In genomic region chr7:142474799-142475198, GRCm38 (mm10) we compare ENCODE assay signal across 10 mouse cellular contexts. TPM values are rescaled to one million over a fixed set of nuclear protein-coding genes. Genes with fewer than 3 reads are reported as not detected.
A peak's percentile ranks its signal among the peaks of the same experiment; 100 is the strongest.
DNase-seq lines count a peak whose midpoint lies in the region; ATAC-seq and TF ChIP-seq lines count a peak whose summit lies in the region.
"Had no signal": no experiment of that assay in that cellular context is flagged by ENCODE, and none has a peak within 500 bp of the region (broad histone marks: within the 10 kb centered on the region; RNA-seq: fewer than 3 reads in every experiment).

No protein-coding gene starts in this region.

- no peaks in the 10 kb centered on the region for H3K36me3 ChIP-seq in hindbrain, embryonic 12.5 days
- H3K36me3 ChIP-seq in hindbrain, postnatal 0 days (ENCODE audit: insufficient read depth, low read length): no peaks in the 10 kb centered on the region
- no peaks in the 10 kb centered on the region for H3K36me3 ChIP-seq in embryonic facial prominence, embryonic 15.5 days
- H3K36me3 ChIP-seq: forebrain, embryonic 15.5 days had no signal

- TF ChIP-seq CTCF in hindbrain, postnatal 0 days (IDR thresholded peaks at IDR 0.05; ENCODE audit: low read depth): no peak

- H3K4me3 ChIP-seq in hindbrain, embryonic 12.5 days: no peak overlapping the region
- H3K4me3 ChIP-seq in hindbrain, postnatal 0 days (ENCODE audit: low read length): no peak overlapping the region
- H3K4me3 ChIP-seq in embryonic facial prominence, embryonic 15.5 days (replicated peaks): peak overlapping the region; percentile 18; the same call in 1 of the 2 replicates
- H3K4me3 ChIP-seq: forebrain, embryonic 15.5 days had no signal

- no peak overlapping the region for H3K4me2 ChIP-seq in hindbrain, embryonic 12.5 days (replicated peaks)
- H3K4me2 ChIP-seq in hindbrain, postnatal 0 days (ENCODE audit: low read depth, low read length): no peak overlapping the region
- H3K4me2 ChIP-seq in embryonic facial prominence, embryonic 15.5 days (replicated peaks): peak overlapping the region; percentile 22; the same call in 1 of the 2 replicates
- H3K4me2 ChIP-seq: forebrain, embryonic 15.5 days had no signal

- intact Hi-C loops in heart, postnatal 14 days (cut with DNase I): no loop called here

- peaks cover 29% of the 10 kb centered on the region for H3K4me1 ChIP-seq in hindbrain, embryonic 12.5 days
- peaks cover 5% of the 10 kb centered on the region; the same call in 1 of the 2 replicates for H3K4me1 ChIP-seq in hindbrain, postnatal 0 days (ENCODE audit: insufficient read depth, low read length)
- peaks cover 61% of the 10 kb centered on the region for H3K4me1 ChIP-seq in embryonic facial prominence, embryonic 15.5 days

- ATAC-seq in hindbrain, embryonic 12.5 days (ENCODE audit: low FRiP score): peak; percentile 14; the same call in 1 of the 2 replicates
- ATAC-seq in hindbrain, postnatal 0 days: no peak
- ATAC-seq in embryonic facial prominence, embryonic 15.5 days (ENCODE audit: insufficient number of reproducible peaks, low FRiP score, low TSS enrichment, low read depth): no peak
- ATAC-seq: forebrain, embryonic 15.5 days had no signal

- WGBS in hindbrain, embryonic 12.5 days: 79% methylated on average over 14 of the region's 14 CpGs
- 78% methylated on average over 14 of the region's 14 CpGs for WGBS in hindbrain, postnatal 0 days
- WGBS in embryonic facial prominence, embryonic 15.5 days: 76% methylated on average over 14 of the region's 14 CpGs

- H3K27ac ChIP-seq in hindbrain, embryonic 12.5 days: no peak overlapping the region
- H3K27ac ChIP-seq in hindbrain, postnatal 0 days: no peak overlapping the region
- H3K27ac ChIP-seq in embryonic facial prominence, embryonic 15.5 days (replicated peaks): 0 out of 2 replicates have a peak overlapping the region, but pooled peaks have one; percentile 48
- H3K27ac ChIP-seq: forebrain, embryonic 15.5 days had no signal

- no peak for DNase-seq in hindbrain, postnatal 0 days (ENCODE audit: low spot score)
- peak; percentile 73 to 74 for DNase-seq in heart, postnatal 14 days
- peak; percentile 75 to 88 for DNase-seq in lung, postnatal 4 days
- DNase-seq in right cerebral cortex, postnatal 25 days: no peak
- no peak for DNase-seq in embryo, embryonic 11 days
- no peak for DNase-seq in cerebellum, adult 9-11 months

- no peak overlapping the region for H3K9ac ChIP-seq in hindbrain, embryonic 12.5 days
- no peak overlapping the region for H3K9ac ChIP-seq in hindbrain, postnatal 0 days (replicated peaks; ENCODE audit: low read length)
- no peak overlapping the region for H3K9ac ChIP-seq in embryonic facial prominence, embryonic 15.5 days
- H3K9ac ChIP-seq: forebrain, embryonic 15.5 days had no signal

- no peaks in the 10 kb centered on the region for H3K9me3 ChIP-seq in hindbrain, embryonic 12.5 days (replicated peaks)
- no peaks in the 10 kb centered on the region for H3K9me3 ChIP-seq in hindbrain, postnatal 0 days (ENCODE audit: low read length)
- H3K9me3 ChIP-seq in embryonic facial prominence, embryonic 15.5 days (replicated peaks): no peaks in the 10 kb centered on the region
- H3K9me3 ChIP-seq: forebrain, embryonic 15.5 days had no signal

- H3K27me3 ChIP-seq in hindbrain, embryonic 12.5 days: no peaks in the 10 kb centered on the region
- H3K27me3 ChIP-seq in hindbrain, postnatal 0 days (ENCODE audit: insufficient read depth, low read length): no peaks in the 10 kb centered on the region
- H3K27me3 ChIP-seq in embryonic facial prominence, embryonic 15.5 days: no peaks in the 10 kb centered on the region
- H3K27me3 ChIP-seq: forebrain, embryonic 15.5 days had no signal

RNA-seq across cellular contexts. Expression of gene Lsp1, which starts 14.2 kb away (rescaled TPM):
- polyA plus RNA-seq in hindbrain, embryonic 12.5 days (2016; fragmentation: Nextera tagmentation; extraction: Ambion mirVana): 9.6 and 14.4 TPM in 2 replicates
- total RNA-seq in hindbrain, postnatal 0 days (2014; rRNA removed): 4.6 and 16.6 TPM in 2 replicates
- polyA plus RNA-seq in hindbrain, postnatal 0 days (2015; fragmentation: Nextera tagmentation; extraction: Ambion mirVana): 6.6 and 7.2 TPM in 2 replicates
- polyA plus RNA-seq in embryonic facial prominence, embryonic 15.5 days (2015; fragmentation: Nextera tagmentation; extraction: Ambion mirVana): 49.3 and 58.9 TPM in 2 replicates
- total RNA-seq in heart, postnatal 14 days (2021): 10 to 100 TPM; 63.5 to 77.2 TPM

RNA-seq across cellular contexts. Expression of gene Tnnt3, which starts 23.8 kb away (rescaled TPM):
- 1.8 and 5.8 TPM in 2 replicates for polyA plus RNA-seq in hindbrain, embryonic 12.5 days (2016; fragmentation: Nextera tagmentation; extraction: Ambion mirVana)
- total RNA-seq in hindbrain, postnatal 0 days (2014; rRNA removed): 1.3 and 4.7 TPM in 2 replicates
- 3.1 and 3.9 TPM in 2 replicates for polyA plus RNA-seq in hindbrain, postnatal 0 days (2015; fragmentation: Nextera tagmentation; extraction: Ambion mirVana)
- 167 and 228 TPM in 2 replicates for polyA plus RNA-seq in embryonic facial prominence, embryonic 15.5 days (2015; fragmentation: Nextera tagmentation; extraction: Ambion mirVana)
- total RNA-seq in heart, postnatal 14 days (2021): 1 to 10 TPM; 1.2 to 1.4 TPM

RNA-seq across cellular contexts. Expression of gene Tnni2, which starts 33.2 kb away (rescaled TPM):
- polyA plus RNA-seq in hindbrain, embryonic 12.5 days (2016; fragmentation: Nextera tagmentation; extraction: Ambion mirVana): 1.9 and 3.6 TPM in 2 replicates
- total RNA-seq in hindbrain, postnatal 0 days (2014; rRNA removed): 1.3 and 8.5 TPM in 2 replicates
- polyA plus RNA-seq in hindbrain, postnatal 0 days (2015; fragmentation: Nextera tagmentation; extraction: Ambion mirVana): 0.63 TPM in 2 replicates
- polyA plus RNA-seq in embryonic facial prominence, embryonic 15.5 days (2015; fragmentation: Nextera tagmentation; extraction: Ambion mirVana): 169 and 228 TPM in 2 replicates
- total RNA-seq in heart, postnatal 14 days (2021): 1 to 10 TPM; 5.7 to 7.8 TPM

RNA-seq across cellular contexts. Expression of gene Syt8, which starts 40.1 kb away (rescaled TPM):
- 0.30 TPM in 1 of 2 replicates, not detected in the other for polyA plus RNA-seq in hindbrain, embryonic 12.5 days (2016; fragmentation: Nextera tagmentation; extraction: Ambion mirVana)
- not detected in 2 replicates for total RNA-seq in hindbrain, postnatal 0 days (2014; rRNA removed)
- polyA plus RNA-seq in hindbrain, postnatal 0 days (2015; fragmentation: Nextera tagmentation; extraction: Ambion mirVana): 0.15 TPM in 1 of 2 replicates, not detected in the other
- 3.9 and 4.5 TPM in 2 replicates for polyA plus RNA-seq in embryonic facial prominence, embryonic 15.5 days (2015; fragmentation: Nextera tagmentation; extraction: Ambion mirVana)
- not detected for total RNA-seq in heart, postnatal 14 days (2021)
- total RNA-seq: left cerebral cortex, adult 8-10 months had no signal
- polyA plus RNA-seq: forebrain, embryonic 15.5 days had no signal

RNA-seq across cellular contexts. Expression of gene Mrpl23, which starts 57.7 kb away (rescaled TPM):
- 8.4 and 13.4 TPM in 2 replicates for polyA plus RNA-seq in hindbrain, embryonic 12.5 days (2016; fragmentation: Nextera tagmentation; extraction: Ambion mirVana)
- total RNA-seq in hindbrain, postnatal 0 days (2014; rRNA removed): 64.0 and 69.3 TPM in 2 replicates
- polyA plus RNA-seq in hindbrain, postnatal 0 days (2015; fragmentation: Nextera tagmentation; extraction: Ambion mirVana): 17.4 and 25.5 TPM in 2 replicates
- 28.5 and 32.7 TPM in 2 replicates for polyA plus RNA-seq in embryonic facial prominence, embryonic 15.5 days (2015; fragmentation: Nextera tagmentation; extraction: Ambion mirVana)
- 1 to 10 TPM; 2.7 to 7.4 TPM for total RNA-seq in heart, postnatal 14 days (2021)

Comparison
In these comparisons a context has a peak if more than half of its experiments do, and no peak if none do; other contexts are left out.
1. DNase-seq: peak in heart, postnatal 14 days (2 of 2) and lung, postnatal 4 days (2 of 2); none in hindbrain, postnatal 0 days (single experiment), right cerebral cortex, postnatal 25 days (single experiment), embryo, embryonic 11 days (single experiment) and cerebellum, adult 9-11 months (single experiment).
2. RNA of gene Tnnt3, which starts 23.8 kb away (polyA plus RNA-seq): 167 to 228 TPM in embryonic facial prominence, embryonic 15.5 days; 3.1 to 3.9 TPM in hindbrain, postnatal 0 days and 1.8 to 5.8 TPM in hindbrain, embryonic 12.5 days; every median in the first group is over 10 times any median in the second.
3. RNA of gene Tnni2, which starts 33.2 kb away (polyA plus RNA-seq): 169 to 228 TPM in embryonic facial prominence, embryonic 15.5 days; 1.9 to 3.6 TPM in hindbrain, embryonic 12.5 days and 0.63 TPM in hindbrain, postnatal 0 days; every median in the first group is over 10 times any median in the second.